Mouse (Mus musculus) midbrain, embryonic 10.5 days (tissue): ENCODE results near the gene 2310034G01Rik. TPM values are rescaled to one million over a fixed set of nuclear protein-coding genes. Genes with fewer than 3 reads are reported as not detected.
A peak's percentile ranks its signal among the peaks of the same experiment; 100 is the strongest.

Experiments used
- DNase-seq: peaks from one replicate; pipeline ENCODE4 v3.0.0-alpha.2; 2017; ENCODE audit warnings: low spot score
- H3K27ac ChIP-seq: fragments of 300-500 bp; sonication (generic); replicated peaks from 2 replicates; pipeline ENCODE4 v1.5.1; 2016; ENCODE audit warnings: mild to moderate bottlenecking
- H3K27me3 ChIP-seq: fragments of 300-500 bp; sonication (generic); 2 replicates; pipeline ENCODE4 v1.6.1; 2016; ENCODE audit warnings: low read depth, mild to moderate bottlenecking; ENCODE audit not compliant: poor library complexity, severe bottlenecking
- H3K36me3 ChIP-seq: fragments of 300-500 bp; sonication (generic); 2 replicates; pipeline ENCODE4 v1.6.1; 2016; ENCODE audit warnings: mild to moderate bottlenecking, moderate library complexity
- H3K4me1 ChIP-seq: fragments of 300-500 bp; sonication (generic); 2 replicates; pipeline ENCODE4 v1.6.1; 2016
- H3K4me3 ChIP-seq: fragments of 300-500 bp; sonication (generic); 2 replicates; pipeline ENCODE4 v1.5.1; 2016; ENCODE audit warnings: mild to moderate bottlenecking, moderate library complexity
- H3K9me3 ChIP-seq: fragments of 300-500 bp; sonication (generic); replicated peaks from 2 replicates; pipeline ENCODE4 v1.6.1; 2016; ENCODE audit warnings: mild to moderate bottlenecking
- WGBS: fragments of 180-500 bp; shearing (Covaris S2); methylation state at CpG from one replicate; pipeline ENCODE4 v1.1.7; 2016; 5-methylcytosine and 5-hydroxymethylcytosine counted together
- polyA plus RNA-seq: library from polyadenylated mRNA; unstranded; fragments of >200 nt; fragmentation: Nextera tagmentation; extraction: Ambion mirVana; gene quantifications from 2 replicates; pipeline ENCODE4 v1.2.1, GENCODE M21; 2016

Gene 2310034G01Rik
- polyA plus RNA-seq, 1 experiment from 2014 or later, result 0.96 TPM

DNA sequence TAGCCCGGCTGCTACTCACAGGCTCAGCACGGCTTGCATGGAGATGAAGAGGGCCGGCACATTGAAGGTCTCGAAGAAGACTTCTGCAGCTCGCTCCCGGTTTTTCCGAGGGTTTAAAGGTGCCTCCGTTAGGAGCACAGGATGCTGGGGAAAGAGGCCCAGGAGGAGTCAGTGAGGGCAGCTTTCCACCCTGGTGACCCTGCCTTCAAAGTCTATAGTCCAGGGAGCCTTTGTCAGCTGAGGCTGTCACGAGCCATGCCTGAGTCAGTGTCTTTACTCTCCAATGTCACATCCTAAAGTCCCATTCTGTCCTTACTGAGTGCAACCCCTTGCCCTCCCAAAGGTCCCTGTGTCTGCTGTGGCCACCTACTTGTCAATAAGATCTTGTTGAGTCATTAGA lies 32.2 kb upstream of the 2310034G01Rik start:
- peaks cover 97% of the 10 kb centered on the region for H3K36me3 ChIP-seq
- no peak overlapping the region for H3K4me3 ChIP-seq
- no peak for DNase-seq
- H3K9me3 ChIP-seq, result no peaks in the 10 kb centered on the region
- no peaks in the 10 kb centered on the region for H3K27me3 ChIP-seq
- H3K4me1 ChIP-seq, result no peaks in the 10 kb centered on the region
- no peak overlapping the region for H3K27ac ChIP-seq
- WGBS, result 91% methylated on average over 9 of the region's 9 CpGs

DNA sequence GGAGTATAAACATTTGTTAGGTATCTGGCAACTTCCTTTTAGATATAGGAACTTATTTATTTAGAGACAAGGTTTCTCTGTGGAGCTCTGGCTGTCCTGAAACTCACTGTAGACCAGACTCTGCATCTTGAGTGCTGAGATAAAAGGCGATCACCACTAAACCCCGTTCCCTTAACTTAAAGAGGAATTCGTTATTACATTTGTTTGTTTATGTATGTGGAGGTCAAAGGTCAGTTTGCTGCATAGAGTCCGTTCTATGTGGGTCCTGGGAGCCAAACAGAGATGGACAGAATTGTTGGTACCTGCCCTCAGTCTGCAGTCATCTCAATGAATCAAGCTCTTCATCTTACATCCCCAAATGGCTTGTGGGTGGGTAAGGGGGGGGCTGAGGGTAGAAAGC lies 25.8 kb upstream of the 2310034G01Rik start:
- H3K27me3 ChIP-seq, result no peaks in the 10 kb centered on the region
- H3K27ac ChIP-seq, result no peak overlapping the region
- H3K4me1 ChIP-seq, result peaks cover 14% of the 10 kb centered on the region
- H3K9me3 ChIP-seq, result no peaks in the 10 kb centered on the region
- H3K4me3 ChIP-seq, result no peak overlapping the region
- H3K36me3 ChIP-seq, result peaks cover 49% of the 10 kb centered on the region
- DNase-seq, result no peak
- 72% methylated on average over 4 of the region's 4 CpGs for WGBS

DNA sequence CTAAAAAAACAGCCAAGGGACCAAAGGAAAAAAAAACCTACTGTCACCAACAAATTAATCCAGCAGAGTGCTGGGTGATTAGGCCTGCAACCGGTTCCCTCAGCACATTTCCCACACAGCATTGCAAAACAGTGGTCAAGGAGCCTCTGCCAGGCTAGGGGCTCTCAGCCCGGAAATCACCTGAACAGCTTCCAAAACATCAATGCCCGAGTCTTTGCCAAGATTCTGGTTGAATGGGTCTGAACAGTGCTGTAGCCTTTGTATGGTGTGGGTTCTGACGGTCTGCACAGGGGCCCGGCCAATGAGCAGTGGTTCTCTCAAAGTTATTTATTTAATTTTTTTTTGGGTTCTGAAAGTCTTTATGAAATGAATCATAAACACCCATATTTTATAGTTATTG lies 25.4 kb upstream of the 2310034G01Rik start:
- Histone ChIP-seq H3K4me1 (peaks cover 14% of the 10 kb centered on the region), H3K27me3 (no peaks in the 10 kb centered on the region), H3K27ac (no peak overlapping the region), H3K9me3 (no peaks in the 10 kb centered on the region), H3K4me3 (no peak overlapping the region), H3K36me3 (peaks cover 45% of the 10 kb centered on the region)
- DNase-seq, result no peak
- WGBS, result 68% methylated on average over 5 of the region's 5 CpGs

DNA sequence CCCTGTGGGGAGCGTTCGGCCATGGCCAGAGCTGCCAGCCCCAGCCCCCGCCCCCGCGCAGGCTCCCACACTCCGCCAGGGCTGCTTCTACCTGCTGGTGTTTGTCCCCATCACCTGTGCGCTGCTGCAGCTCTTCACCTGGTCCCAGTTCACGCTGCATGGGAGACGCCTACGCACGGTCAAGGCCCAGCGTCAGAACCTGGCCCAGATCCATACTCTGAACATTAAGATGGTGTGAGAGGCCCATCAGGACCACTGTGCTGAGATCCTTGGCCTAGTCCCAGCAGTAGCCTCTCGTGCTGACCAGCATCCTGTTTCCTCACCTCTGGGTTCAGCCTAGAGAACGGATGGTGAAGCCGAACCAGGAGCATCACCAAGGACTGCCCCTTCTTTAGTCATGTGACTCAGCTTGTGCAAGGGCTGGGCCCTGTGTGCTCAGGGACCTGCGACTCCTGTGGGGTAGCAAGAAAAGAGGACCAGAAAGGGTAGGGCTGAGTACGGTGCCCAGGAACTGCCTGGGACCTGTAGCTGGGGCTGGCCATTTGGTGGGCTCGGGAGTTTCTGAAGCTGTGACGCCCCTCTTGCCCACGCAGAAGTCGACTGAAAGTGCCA lies 24.5 kb upstream of the 2310034G01Rik start:
- DNase-seq, result peak; percentile 27
- WGBS, result 48% methylated on average over 21 of the region's 21 CpGs

DNA sequence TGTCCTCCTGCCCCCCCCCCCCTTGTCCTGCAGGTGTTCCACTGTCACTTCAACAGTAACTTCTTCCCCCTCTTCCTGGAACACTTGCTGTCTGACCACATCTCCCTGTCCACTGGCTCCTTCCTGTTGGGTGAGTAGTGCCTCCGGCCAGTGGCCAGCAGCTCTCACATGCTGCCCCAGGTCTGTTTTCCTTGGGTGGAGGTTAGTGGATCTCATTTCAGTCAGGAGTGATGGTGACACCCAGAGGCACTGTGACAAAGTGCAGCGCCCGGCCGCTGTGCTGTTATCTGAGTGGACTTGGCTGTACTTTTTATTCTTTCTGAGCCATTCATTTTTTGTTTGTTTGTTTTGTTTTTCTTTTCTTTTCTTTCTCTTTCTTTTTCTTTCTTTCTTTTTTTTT lies 19.1 kb upstream of the 2310034G01Rik start:
- DNase-seq, result peak; percentile 46
- Histone ChIP-seq H3K4me3 (no peak overlapping the region), H3K27ac (no peak overlapping the region), H3K4me1 (peaks cover 4% of the 10 kb centered on the region), H3K36me3 (no peaks in the 10 kb centered on the region), H3K27me3 (no peaks in the 10 kb centered on the region), H3K9me3 (no peaks in the 10 kb centered on the region)
- 37% methylated on average over 4 of the region's 4 CpGs for WGBS

More for the DNA sequence above, 24.5 kb upstream of the 2310034G01Rik start:
- H3K27me3 ChIP-seq, result no peaks in the 10 kb centered on the region
- H3K9me3 ChIP-seq, result no peaks in the 10 kb centered on the region
- no peak overlapping the region for H3K4me3 ChIP-seq
- H3K27ac ChIP-seq, result peak overlapping the region; percentile 59; the same call in 1 of the 2 replicates
- H3K36me3 ChIP-seq, result peaks cover 36% of the 10 kb centered on the region
- peaks cover 14% of the 10 kb centered on the region for H3K4me1 ChIP-seq

DNA sequence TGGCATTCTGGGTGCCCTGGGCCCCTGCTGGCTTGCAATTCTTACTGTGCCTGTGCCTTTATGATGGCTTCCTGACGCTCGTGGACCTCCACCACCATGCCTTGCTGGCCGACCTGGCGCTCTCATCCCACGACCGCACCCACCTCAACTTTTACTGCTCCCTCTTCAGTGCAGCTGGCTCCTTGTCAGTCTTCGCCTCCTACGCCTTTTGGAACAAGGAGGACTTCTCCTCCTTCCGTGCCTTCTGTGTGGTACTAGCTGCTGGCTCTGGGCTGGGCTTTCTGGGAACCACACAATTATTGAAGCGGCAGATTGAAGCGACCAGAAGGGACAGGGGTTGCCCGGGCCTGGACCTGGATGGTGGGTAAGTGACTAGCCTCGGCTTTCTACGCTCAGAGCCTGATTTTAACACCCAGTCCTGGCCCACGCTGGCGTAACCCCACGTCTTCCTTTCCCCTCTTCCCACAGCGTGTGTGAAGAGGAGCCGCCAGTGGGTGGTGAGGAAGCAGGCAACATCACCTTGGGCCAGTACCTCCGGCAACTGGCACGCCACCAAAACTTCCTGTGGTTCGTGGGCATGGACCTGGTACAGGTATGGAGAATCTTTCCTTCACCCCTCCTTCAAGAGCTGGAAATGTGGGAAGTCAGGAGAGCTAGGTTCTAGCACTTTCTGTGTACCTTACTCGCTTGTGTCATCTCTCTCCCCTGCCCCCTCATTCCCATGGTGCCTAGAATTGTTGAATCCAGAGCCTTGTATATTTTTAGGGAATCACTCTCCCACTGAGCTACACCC lies 17.9 kb upstream of the 2310034G01Rik start:
- Histone ChIP-seq H3K9me3 (no peaks in the 10 kb centered on the region), H3K27me3 (no peaks in the 10 kb centered on the region), H3K4me3 (no peak overlapping the region), H3K4me1 (no peaks in the 10 kb centered on the region), H3K27ac (no peak overlapping the region), H3K36me3 (no peaks in the 10 kb centered on the region)
- WGBS, result 87% methylated on average over 23 of the region's 23 CpGs
- DNase-seq, result no peak

DNA sequence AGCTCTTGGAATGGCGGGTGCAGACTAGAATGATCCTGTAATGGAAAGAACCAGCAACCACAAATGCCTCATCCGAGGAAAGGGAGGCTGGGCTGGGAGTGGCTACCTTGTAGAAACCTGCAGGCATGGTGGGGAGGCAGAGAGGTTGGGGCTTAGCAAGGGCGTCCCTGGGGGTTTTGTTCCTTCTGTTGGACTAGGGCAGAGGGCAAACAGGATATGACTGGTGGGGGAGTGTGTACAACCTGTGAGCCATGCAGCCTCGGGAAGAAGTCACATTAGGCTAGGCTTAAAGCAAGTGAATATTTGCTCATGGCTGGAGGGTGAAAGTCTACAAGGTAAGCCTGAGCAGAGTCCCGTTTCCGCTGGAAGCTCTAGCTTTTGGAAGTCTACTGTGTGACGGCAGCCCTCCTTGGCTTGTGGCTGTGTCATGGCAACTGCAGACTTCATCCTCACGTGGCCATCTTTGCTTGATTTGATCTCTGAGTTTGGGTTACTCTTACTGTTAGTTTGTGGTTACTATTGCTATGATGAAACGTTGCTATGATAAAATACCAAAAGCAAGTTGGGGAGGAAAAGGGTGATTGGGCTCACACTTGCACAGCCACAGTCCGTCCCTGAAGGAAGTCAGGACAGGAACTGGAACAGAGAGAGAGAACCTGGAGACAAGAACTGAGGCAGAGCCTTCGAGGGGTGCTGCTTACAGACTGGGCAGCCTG lies 13.3 kb upstream of the 2310034G01Rik start:
- no peak overlapping the region for H3K4me3 ChIP-seq
- H3K9me3 ChIP-seq, result no peaks in the 10 kb centered on the region
- no peak overlapping the region for H3K27ac ChIP-seq
- no peak for DNase-seq
- peaks cover 9% of the 10 kb centered on the region for H3K27me3 ChIP-seq
- H3K36me3 ChIP-seq, result no peaks in the 10 kb centered on the region
- WGBS, result 88% methylated on average over 11 of the region's 11 CpGs
- no peaks in the 10 kb centered on the region for H3K4me1 ChIP-seq

DNA sequence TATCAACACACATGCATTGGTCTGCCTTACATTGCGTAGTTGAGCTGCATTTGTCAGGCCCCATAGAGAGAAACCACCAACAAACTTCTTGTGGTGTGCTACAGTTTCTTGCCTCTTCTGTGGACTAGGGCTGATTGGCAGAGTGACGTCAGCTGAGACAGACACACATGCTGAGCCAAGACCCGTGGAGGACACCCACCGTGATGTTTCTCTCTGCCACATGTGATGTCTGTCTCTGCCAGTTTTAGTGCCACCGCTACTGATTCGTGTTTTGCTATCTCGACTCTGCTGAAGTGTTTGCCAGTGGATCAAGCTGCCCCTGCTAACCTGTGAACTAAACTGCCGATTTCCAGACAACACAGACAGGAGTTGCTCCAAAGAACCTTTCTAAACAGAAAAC lies 12.0 kb upstream of the 2310034G01Rik start:
- H3K27ac ChIP-seq, result no peak overlapping the region
- peaks cover 9% of the 10 kb centered on the region for H3K4me1 ChIP-seq
- H3K9me3 ChIP-seq, result no peaks in the 10 kb centered on the region
- DNase-seq, result no peak
- H3K4me3 ChIP-seq, result no peak overlapping the region
- H3K36me3 ChIP-seq, result no peaks in the 10 kb centered on the region
- WGBS, result 93% methylated on average over 8 of the region's 8 CpGs
- H3K27me3 ChIP-seq, result peaks cover 22% of the 10 kb centered on the region

DNA sequence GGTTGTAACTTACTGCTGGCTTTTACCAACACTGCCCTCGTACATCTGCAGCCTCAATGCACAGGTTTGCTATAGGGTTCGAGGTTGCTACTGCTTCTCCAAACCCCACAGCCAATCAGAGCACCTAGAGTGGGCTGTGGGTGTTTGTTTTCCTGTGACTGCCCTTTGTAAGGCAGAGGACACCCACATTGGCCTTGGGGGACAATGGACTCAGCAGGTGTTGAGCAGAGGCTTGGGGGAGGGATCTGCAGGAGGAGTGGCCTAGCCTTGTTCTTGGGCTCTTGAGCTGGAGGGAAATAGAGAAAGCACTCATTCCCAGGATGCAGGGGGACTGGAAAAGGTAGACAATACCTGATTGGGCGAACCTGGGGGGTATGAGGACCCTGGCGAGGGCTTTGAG lies 8.3 kb upstream of the 2310034G01Rik start:
- H3K27ac ChIP-seq, result no peak overlapping the region
- H3K9me3 ChIP-seq, result no peaks in the 10 kb centered on the region
- peaks cover 34% of the 10 kb centered on the region for H3K27me3 ChIP-seq
- no peak for DNase-seq
- no peak overlapping the region for H3K4me3 ChIP-seq
- WGBS, result 52% methylated on average over 4 of the region's 4 CpGs
- peaks cover 17% of the 10 kb centered on the region for H3K4me1 ChIP-seq
- no peaks in the 10 kb centered on the region for H3K36me3 ChIP-seq

DNA sequence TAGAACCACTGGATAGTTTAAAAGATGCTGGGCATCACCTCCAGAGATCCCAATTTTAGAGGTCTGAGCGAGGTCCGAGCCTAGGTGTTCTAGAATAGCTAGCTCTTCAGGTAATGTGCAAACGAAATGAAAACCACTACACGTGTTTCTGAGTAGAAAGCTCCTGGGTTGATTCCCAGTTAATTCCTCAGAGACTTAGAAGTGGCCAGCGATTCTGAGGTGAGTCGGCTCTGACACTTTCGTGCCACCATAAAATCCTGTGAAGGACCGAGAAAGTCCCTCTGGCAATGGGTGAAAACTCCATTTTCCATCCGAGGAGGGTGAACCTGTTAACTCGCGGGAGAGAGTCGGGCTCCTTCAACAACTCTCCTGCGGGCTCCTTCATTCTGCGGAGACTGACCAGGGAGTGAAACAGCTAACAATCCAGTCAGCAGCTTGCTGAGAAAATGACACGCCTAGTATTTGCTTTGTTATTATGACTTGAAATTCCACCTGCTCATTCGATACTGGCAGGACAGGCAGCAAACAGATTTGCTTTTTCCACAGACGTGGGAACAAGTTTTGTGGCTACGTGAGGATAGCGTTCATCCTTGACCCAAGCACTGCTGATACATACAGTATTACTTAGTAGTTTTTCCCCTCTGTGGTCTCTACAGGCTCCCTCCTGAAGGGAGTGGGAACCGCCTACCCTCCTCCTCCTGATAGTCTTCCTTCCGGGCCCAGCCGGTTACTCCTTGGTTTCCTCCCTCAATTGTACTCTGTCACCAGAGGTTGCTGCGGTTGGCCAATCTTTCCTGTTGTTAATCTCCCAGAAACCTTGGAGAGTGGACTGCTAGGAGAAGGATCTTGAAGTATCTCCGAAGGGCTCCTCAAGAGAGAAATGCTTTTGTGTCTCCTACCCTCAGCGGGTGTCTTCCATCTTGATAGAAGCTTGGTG lies 7.5 kb upstream of the 2310034G01Rik start:
- Histone ChIP-seq H3K27me3 (peaks cover 34% of the 10 kb centered on the region), H3K36me3 (no peaks in the 10 kb centered on the region), H3K27ac (no peak overlapping the region), H3K9me3 (no peaks in the 10 kb centered on the region), H3K4me1 (peaks cover 17% of the 10 kb centered on the region), H3K4me3 (peak overlapping the region; percentile 67)
- 20% methylated on average over 25 of the region's 25 CpGs for WGBS
- DNase-seq, result no peak

DNA sequence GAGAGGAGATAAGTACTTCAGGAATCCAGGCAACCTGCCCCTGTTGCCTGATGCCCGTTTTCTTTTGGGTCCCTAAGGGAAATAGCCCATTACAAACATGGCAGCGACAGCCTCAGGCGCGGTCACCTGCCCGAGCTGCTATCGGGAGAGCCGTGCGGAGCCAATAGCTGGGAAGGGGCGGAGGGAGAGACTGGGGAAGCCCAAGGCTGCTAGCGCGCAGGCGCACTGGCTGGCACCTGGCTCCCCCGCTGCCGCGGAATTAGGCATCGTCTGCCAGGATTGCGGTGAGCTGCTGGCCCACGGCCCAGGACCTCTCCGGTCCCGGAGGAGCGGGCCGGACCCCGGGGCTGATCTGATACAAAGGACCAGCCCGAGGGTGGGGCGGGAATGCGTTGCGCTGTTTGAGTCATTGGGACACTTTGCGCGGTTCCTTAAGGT lies 6.6 kb upstream of the 2310034G01Rik start:
- H3K27me3 ChIP-seq, result peaks cover 38% of the 10 kb centered on the region
- DNase-seq, result peak; percentile 86
- H3K36me3 ChIP-seq, result no peaks in the 10 kb centered on the region
- no peaks in the 10 kb centered on the region for H3K9me3 ChIP-seq
- peaks cover 17% of the 10 kb centered on the region for H3K4me1 ChIP-seq
- under 1% methylated on average over 29 of the region's 29 CpGs for WGBS
- peak overlapping the region; percentile 80 for H3K27ac ChIP-seq
- H3K4me3 ChIP-seq, result peak overlapping the region; percentile 67

DNA sequence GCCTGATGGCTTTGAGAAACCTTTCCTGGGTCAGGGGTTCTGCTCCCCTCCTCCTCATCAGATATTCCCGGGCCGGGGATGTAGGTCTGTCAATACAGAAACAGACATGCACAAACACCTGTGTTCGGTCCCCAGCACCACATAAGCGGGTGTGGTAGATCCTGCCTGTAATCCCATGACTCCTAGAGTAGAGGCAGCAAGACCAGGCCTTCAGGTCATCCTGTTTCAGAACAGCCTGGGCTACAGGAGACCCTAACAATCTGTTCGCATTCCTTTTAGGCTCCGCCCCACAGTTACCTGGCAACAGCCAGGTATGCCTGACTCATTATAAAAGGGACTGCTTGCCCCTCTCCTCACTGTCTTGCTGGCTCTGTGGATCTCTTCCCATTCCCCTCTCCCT lies 552 bp downstream of the 2310034G01Rik start:
- H3K36me3 ChIP-seq, result no peaks in the 10 kb centered on the region
- H3K9me3 ChIP-seq, result no peaks in the 10 kb centered on the region
- H3K27ac ChIP-seq, result peak overlapping the region; percentile 85; the same call in 1 of the 2 replicates
- H3K4me3 ChIP-seq, result peak overlapping the region; percentile 71
- no peak for DNase-seq
- H3K27me3 ChIP-seq, result peaks cover 76% of the 10 kb centered on the region
- peaks cover 21% of the 10 kb centered on the region for H3K4me1 ChIP-seq
- WGBS, result 21% methylated on average over 6 of the region's 6 CpGs
